Mouse (Mus musculus): ENCODE data around the gene Rimkla. TPM values are rescaled to one million over a fixed set of nuclear protein-coding genes. Genes with fewer than 3 reads are reported as not detected.
A peak's percentile ranks its signal among the peaks of the same experiment; 100 is the strongest.

Gene Rimkla
- total and polyA plus RNA-seq, 3 experiments, result not detected

- TF ChIP-seq MAZ (IDR thresholded peaks at IDR 0.05; ENCODE audit: low read depth, low read length) (no peak), POLR2A (IDR thresholded peaks at IDR 0.05; ENCODE audit: control insufficient read depth in 1 of 2, insufficient read depth in 1 of 2, low read depth in 1 of 2, low read length in 2 of 2, poor library complexity in 1 of 2) (no peak), E2F4 (IDR thresholded peaks at IDR 0.05; ENCODE audit: borderline replicate concordance, low read depth, low read length) (no peak), ZNF384 (IDR thresholded peaks at IDR 0.05; ENCODE audit: low read depth, low read length) (no peak), TBP (IDR thresholded peaks at IDR 0.05; ENCODE audit: low read depth, low read length) (no peak), MAX (IDR thresholded peaks at IDR 0.05; ENCODE audit: low read length) (no peak), RAD21 (IDR thresholded peaks at IDR 0.05; ENCODE audit: low read depth, low read length) (no peak), ZMIZ1 (IDR thresholded peaks at IDR 0.05; ENCODE audit: low read depth, low read length) (no peak), JUND (IDR thresholded peaks at IDR 0.05; ENCODE audit: low read depth, low read length) (no peak), GABPA (IDR thresholded peaks at IDR 0.05; ENCODE audit: low read depth, low read length) (no peak), ZC3H11A (IDR thresholded peaks at IDR 0.05; ENCODE audit: low read depth, low read length) (no peak), SMC3 (IDR thresholded peaks at IDR 0.05; ENCODE audit: low read depth, low read length) (no peak), SIN3A (IDR thresholded peaks at IDR 0.05; ENCODE audit: low read length) (no peak), NELFE (IDR thresholded peaks at IDR 0.05; ENCODE audit: low read depth, low read length) (no peak), ZKSCAN1 (IDR thresholded peaks at IDR 0.05; ENCODE audit: low read depth, low read length) (no peak), POLR2AphosphoS5 (IDR thresholded peaks at IDR 0.05; ENCODE audit: borderline replicate concordance, low read depth, low read length) (no peak)
- DNase-seq (ENCODE audit: low read depth, low spot score), result no peak
- Histone ChIP-seq H3K27me3 (ENCODE audit: control insufficient read depth in 1 of 2, insufficient read depth in 2 of 2, low read length in 2 of 2) (no peaks in the 10 kb centered on the region; a peak in 1 of 4 replicates), H3K4me3 (ENCODE audit: control insufficient read depth in 1 of 2, insufficient read depth in 1 of 2, low read depth in 2 of 2, low read length in 2 of 2) (no peak overlapping the region), H3K36me3 (ENCODE audit: control insufficient read depth in 1 of 2, insufficient read depth in 2 of 2, low read length in 2 of 2) (no peaks in the 10 kb centered on the region), H3K9me3 (replicated peaks; ENCODE audit: insufficient read depth, low read length) (no peaks in the 10 kb centered on the region), H3K4me1 (ENCODE audit: control insufficient read depth in 1 of 2, insufficient read depth in 2 of 2, low read length in 2 of 2) (no peaks in the 10 kb centered on the region), H3K79me2 (ENCODE audit: control insufficient read depth, insufficient read depth, low read length, poor library complexity) (no peaks in the 10 kb centered on the region), H3K27ac (ENCODE audit: control insufficient read depth, low read depth, low read length) (no peak overlapping the region), H3K9ac (ENCODE audit: control insufficient read depth, low read depth, low read length, poor library complexity, severe bottlenecking) (no peak overlapping the region)
Measured at GRCm38 (mm10) chr4:119442539-119442938, 49.9 kb downstream of the Rimkla start.

- Histone ChIP-seq H3K27ac (ENCODE audit: control insufficient read depth, low read depth, low read length) (no peak overlapping the region), H3K9ac (ENCODE audit: control insufficient read depth, low read depth, low read length, poor library complexity, severe bottlenecking) (no peak overlapping the region), H3K27me3 (ENCODE audit: control insufficient read depth in 1 of 2, insufficient read depth in 2 of 2, low read length in 2 of 2) (no peaks in the 10 kb centered on the region; a peak in 1 of 4 replicates), H3K4me1 (ENCODE audit: control insufficient read depth in 1 of 2, insufficient read depth in 2 of 2, low read length in 2 of 2) (no peaks in the 10 kb centered on the region), H3K4me3 (ENCODE audit: control insufficient read depth in 1 of 2, insufficient read depth in 1 of 2, low read depth in 2 of 2, low read length in 2 of 2) (no peak overlapping the region), H3K36me3 (ENCODE audit: control insufficient read depth in 1 of 2, insufficient read depth in 2 of 2, low read length in 2 of 2) (no peaks in the 10 kb centered on the region), H3K9me3 (replicated peaks; ENCODE audit: insufficient read depth, low read length) (no peaks in the 10 kb centered on the region), H3K79me2 (ENCODE audit: control insufficient read depth, insufficient read depth, low read length, poor library complexity) (no peaks in the 10 kb centered on the region)
- TF ChIP-seq EP300 (IDR thresholded peaks at IDR 0.05; ENCODE audit: low read depth in 1 of 2, low read length in 2 of 2) (no peak), NELFE (IDR thresholded peaks at IDR 0.05; ENCODE audit: low read depth, low read length) (no peak), CHD2 (IDR thresholded peaks at IDR 0.05; ENCODE audit: low read length) (no peak), MYB (IDR thresholded peaks at IDR 0.05; ENCODE audit: low read depth, low read length) (no peak)
- DNase-seq (ENCODE audit: low read depth, low spot score), result peak; percentile 12
Measured at GRCm38 (mm10) chr4:119441836-119442235, 50.6 kb downstream of the Rimkla start.

All from MEL (cell line).